ENCODE assay signal across 9 mouse cellular contexts in genomic region chr6:121017436-121018031, GRCm38 (mm10).
DNase-seq lines count a peak whose midpoint lies in the region; TF ChIP-seq lines count a peak whose summit lies in the region.
"Had no signal": no experiment of that assay in that cellular context is flagged by ENCODE, and none has a peak within 500 bp of the region (broad histone marks: within the 10 kb centered on the region; RNA-seq: fewer than 3 reads in every experiment).

No protein-coding gene starts in this region.

- peak; percentile 58 for DNase-seq in ovary, adult 18-20 months (ENCODE audit: low spot score)
- DNase-seq in ovary, postnatal 10 days (ENCODE audit: low spot score): no peak
- DNase-seq in cerebellum, adult 2 months: peak; percentile 86 to 93
- peak; percentile 68 to 70 for DNase-seq in heart, postnatal 36 days
- DNase-seq in naive thymus-derived CD4-positive, alpha-beta T cell, adult 2 months (ENCODE audit: low read depth): peak; percentile 64
- no peak for DNase-seq in B cell, adult 2 months
- no peak for DNase-seq in embryonic facial prominence, embryonic 10.5 days (ENCODE audit: low spot score)
- no peak for DNase-seq in liver

- intact Hi-C loops in heart, postnatal 36 days (cut with DNase I): loop anchor here (5.0 kb wide), 1 partner anchor 90 kb away; no protein-coding TSS in a partner anchor

- TF ChIP-seq CTCF in cerebellum, adult 2 months (IDR thresholded peaks at IDR 0.05; ENCODE audit: borderline replicate concordance, insufficient read depth, low read depth, low read length): no peak

- H3K36me3 ChIP-seq in embryonic facial prominence, embryonic 10.5 days (replicated peaks): peaks cover 65% of the 10 kb centered on the region

- peak overlapping the region; percentile 59 for H3K27ac ChIP-seq in cerebellum, adult 2 months (ENCODE audit: insufficient read depth, low read length)
- no peak overlapping the region for H3K27ac ChIP-seq in embryonic facial prominence, embryonic 10.5 days (replicated peaks)
- H3K27ac ChIP-seq: neural tube, embryonic 12.5 days had no signal

- H3K9me3 ChIP-seq in embryonic facial prominence, embryonic 10.5 days: no peaks in the 10 kb centered on the region
- H3K9me3 ChIP-seq: neural tube, embryonic 12.5 days had no signal

- no peak overlapping the region for H3K4me3 ChIP-seq in cerebellum, adult 2 months (replicated peaks; ENCODE audit: insufficient read depth, low read depth, low read length)
- H3K4me3 ChIP-seq in embryonic facial prominence, embryonic 10.5 days: no peak overlapping the region
- H3K4me3 ChIP-seq: neural tube, embryonic 12.5 days had no signal

- peaks cover 52% of the 10 kb centered on the region for H3K4me1 ChIP-seq in cerebellum, adult 2 months (ENCODE audit: control insufficient read depth, insufficient read depth, low read length)
- peaks cover 21% of the 10 kb centered on the region; the same call in 1 of the 2 replicates for H3K4me1 ChIP-seq in embryonic facial prominence, embryonic 10.5 days
- H3K4me1 ChIP-seq: neural tube, embryonic 12.5 days had no signal

- TF ChIP-seq POLR2A in cerebellum, adult 2 months (IDR thresholded peaks at IDR 0.05; ENCODE audit: borderline replicate concordance, insufficient read depth, low read length): no peak

- WGBS in cerebellum, adult 2 months: 13% methylated on average over 12 of the region's 12 CpGs
- 75% methylated on average over 12 of the region's 12 CpGs for WGBS in embryonic facial prominence, embryonic 10.5 days

- H3K27me3 ChIP-seq in cerebellum, adult 2 months (ENCODE audit: control insufficient read depth, insufficient read depth, low read length): no peaks in the 10 kb centered on the region
- H3K27me3 ChIP-seq in embryonic facial prominence, embryonic 10.5 days (replicated peaks; ENCODE audit: low read depth, poor library complexity, severe bottlenecking): no peaks in the 10 kb centered on the region
- H3K27me3 ChIP-seq: neural tube, embryonic 12.5 days had no signal

Comparison
In these comparisons a context has a peak if more than half of its experiments do, and no peak if none do; other contexts are left out.
1. DNase-seq: peak in ovary, adult 18-20 months (single experiment), cerebellum, adult 2 months (2 of 2), heart, postnatal 36 days (2 of 2) and naive thymus-derived CD4-positive, alpha-beta T cell, adult 2 months (single experiment); none in ovary, postnatal 10 days (single experiment), B cell, adult 2 months (0 of 2), embryonic facial prominence, embryonic 10.5 days (single experiment) and liver (single experiment).